Comparison of ENCODE assay signal across 20 mouse cellular contexts in genomic region chr10:4910451-4910850, GRCm38 (mm10).
DNase-seq lines count a peak whose midpoint lies in the region; ATAC-seq and TF ChIP-seq lines count a peak whose summit lies in the region.
"Had no signal": no experiment of that assay in that cellular context is flagged by ENCODE, and none has a peak within 500 bp of the region (broad histone marks: within the 10 kb centered on the region; RNA-seq: fewer than 3 reads in every experiment).

No protein-coding gene starts in this region.

- no peak overlapping the region for H3K4me2 ChIP-seq in neural tube, embryonic 15.5 days
- H3K4me2 ChIP-seq: embryonic facial prominence, embryonic 15.5 days; heart, embryonic 12.5 days; hindbrain, embryonic 15.5 days had no signal

- no peak for TF ChIP-seq EP300 in MEL (IDR thresholded peaks at IDR 0.05; ENCODE audit: low read depth in 1 of 2, low read length in 2 of 2)

- TF ChIP-seq CTCF in MEL (IDR thresholded peaks at IDR 0.05 in 2 of 3, conservative IDR thresholded peaks at IDR 0.05 in 1 of 3; ENCODE audit: control insufficient read depth in 1 of 3, insufficient read depth in 1 of 3, low read depth in 2 of 3, low read length in 3 of 3, poor library complexity in 1 of 3, severe bottlenecking in 1 of 3) = no peak

- peak; percentile 3 for DNase-seq in 416B (ENCODE audit: low read depth)
- peak; percentile 49 for DNase-seq in MEL (ENCODE audit: low read depth, low spot score)
- no peak for DNase-seq in cerebellum, postnatal 36 days
- no peak for DNase-seq in adrenal gland, adult 2 months
- DNase-seq: adrenal gland, postnatal 25 days; cerebellum, adult 18-20 months; cerebellum, adult 9-11 months; embryo, embryonic 11 days; gastrocnemius, adult 2 months had no signal

- H3K79me2 ChIP-seq in MEL (ENCODE audit: control insufficient read depth, insufficient read depth, low read length, poor library complexity) = no peaks in the 10 kb centered on the region

- no peak for TF ChIP-seq RAD21 in MEL (IDR thresholded peaks at IDR 0.05; ENCODE audit: low read depth, low read length)

- H3K4me3 ChIP-seq in MEL (ENCODE audit: control insufficient read depth in 1 of 2, insufficient read depth in 1 of 2, low read depth in 2 of 2, low read length in 2 of 2) = no peak overlapping the region
- no peak overlapping the region for H3K4me3 ChIP-seq in neural tube, embryonic 15.5 days (replicated peaks)
- H3K4me3 ChIP-seq: embryonic facial prominence, embryonic 15.5 days; erythroblast, embryonic 14.5 days; forebrain, embryonic 10.5 days; gastrocnemius, adult 2 months; heart, embryonic 12.5 days; hindbrain, embryonic 15.5 days had no signal

- H3K27ac ChIP-seq in MEL (ENCODE audit: control insufficient read depth, low read depth, low read length) = no peak overlapping the region
- H3K27ac ChIP-seq in neural tube, embryonic 15.5 days (replicated peaks) = no peak overlapping the region
- H3K27ac ChIP-seq: embryonic facial prominence, embryonic 15.5 days; forebrain, embryonic 10.5 days; gastrocnemius, adult 2 months; hindbrain, embryonic 15.5 days had no signal

- H3K36me3 ChIP-seq in MEL (ENCODE audit: control insufficient read depth in 1 of 2, insufficient read depth in 2 of 2, low read length in 2 of 2) = no peaks in the 10 kb centered on the region
- no peaks in the 10 kb centered on the region for H3K36me3 ChIP-seq in neural tube, embryonic 15.5 days
- H3K36me3 ChIP-seq: embryonic facial prominence, embryonic 15.5 days; forebrain, embryonic 10.5 days; G1E; heart, embryonic 12.5 days; hindbrain, embryonic 15.5 days had no signal

- no peak for TF ChIP-seq POLR2A in MEL (IDR thresholded peaks at IDR 0.05; ENCODE audit: control insufficient read depth in 1 of 2, insufficient read depth in 1 of 2, low read depth in 1 of 2, low read length in 2 of 2, poor library complexity in 1 of 2)

- no peak overlapping the region for H3K9ac ChIP-seq in MEL (ENCODE audit: control insufficient read depth, low read depth, low read length, poor library complexity, severe bottlenecking)
- H3K9ac ChIP-seq in neural tube, embryonic 15.5 days (replicated peaks) = no peak overlapping the region
- H3K9ac ChIP-seq: embryonic facial prominence, embryonic 15.5 days; heart, embryonic 12.5 days; hindbrain, embryonic 15.5 days had no signal

- no peaks in the 10 kb centered on the region for H3K9me3 ChIP-seq in MEL (replicated peaks; ENCODE audit: insufficient read depth, low read length)
- no peaks in the 10 kb centered on the region for H3K9me3 ChIP-seq in neural tube, embryonic 15.5 days (replicated peaks)
- H3K9me3 ChIP-seq: embryonic facial prominence, embryonic 15.5 days; forebrain, embryonic 10.5 days; G1E; heart, embryonic 12.5 days; hindbrain, embryonic 15.5 days had no signal

- ATAC-seq in hematopoietic stem cell, adult 5-6 weeks (replicated peaks in 1 of 2; ENCODE audit: insufficient read depth in 1 of 2, low FRiP score in 2 of 2, low TSS enrichment in 1 of 2, low read depth in 1 of 2, poor library complexity in 2 of 2, severe bottlenecking in 2 of 2) = peak; percentile 84 to 98
- ATAC-seq in neutrophil, adult 5-6 weeks (ENCODE audit: extremely low read depth, insufficient number of reproducible peaks, low FRiP score, poor library complexity, severe bottlenecking) = peak; percentile 48; the same call in 1 of the 2 replicates
- ATAC-seq in neural tube, embryonic 15.5 days (ENCODE audit: low FRiP score) = no peak
- ATAC-seq: activated CD4-positive, CD25-positive, alpha-beta regulatory T cell, adult 4 months; forebrain, embryonic 14.5 days had no signal

- 88% methylated on average over 4 of the region's 4 CpGs for WGBS in neural tube, embryonic 15.5 days

- H3K27me3 ChIP-seq in MEL (ENCODE audit: control insufficient read depth in 1 of 2, insufficient read depth in 2 of 2, low read length in 2 of 2) = no peaks in the 10 kb centered on the region
- H3K27me3 ChIP-seq in neural tube, embryonic 15.5 days (replicated peaks) = no peaks in the 10 kb centered on the region
- H3K27me3 ChIP-seq: embryonic facial prominence, embryonic 15.5 days; heart, embryonic 12.5 days; hindbrain, embryonic 15.5 days had no signal

- no peaks in the 10 kb centered on the region for H3K4me1 ChIP-seq in MEL (ENCODE audit: control insufficient read depth in 1 of 2, insufficient read depth in 2 of 2, low read length in 2 of 2)
- no peaks in the 10 kb centered on the region for H3K4me1 ChIP-seq in neural tube, embryonic 15.5 days
- H3K4me1 ChIP-seq: embryonic facial prominence, embryonic 15.5 days; forebrain, embryonic 10.5 days; heart, embryonic 12.5 days; hindbrain, embryonic 15.5 days had no signal

TF ChIP-seq in MEL, 35 proteins besides CTCF, POLR2A, EP300 and RAD21:
- TF ChIP-seq MAX (IDR thresholded peaks at IDR 0.05; ENCODE audit: low read length) (no peak), USF1 (IDR thresholded peaks at IDR 0.05; ENCODE audit: low read depth, low read length) (no peak), NELFE (IDR thresholded peaks at IDR 0.05; ENCODE audit: low read depth, low read length) (no peak), KAT2A (conservative IDR thresholded peaks at IDR 0.05; ENCODE audit: low read depth, low read length) (no peak), CHD2 (IDR thresholded peaks at IDR 0.05; ENCODE audit: low read length) (no peak), E2F4 (IDR thresholded peaks at IDR 0.05; ENCODE audit: borderline replicate concordance, low read depth, low read length) (no peak), ZC3H11A (IDR thresholded peaks at IDR 0.05; ENCODE audit: low read depth, low read length) (no peak), ZMIZ1 (IDR thresholded peaks at IDR 0.05; ENCODE audit: low read depth, low read length) (no peak), MAZ (IDR thresholded peaks at IDR 0.05; ENCODE audit: low read depth, low read length) (no peak), USF2 (IDR thresholded peaks at IDR 0.05; ENCODE audit: borderline replicate concordance in 1 of 2, insufficient read depth in 1 of 2, low read depth in 1 of 2, low read length in 2 of 2) (no peak), POLR2AphosphoS5 (IDR thresholded peaks at IDR 0.05; ENCODE audit: borderline replicate concordance, low read depth, low read length) (no peak)
TF ChIP-seq in MEL: peak in this region for 0.

Comparison
In these comparisons a context has a peak if more than half of its experiments do, and no peak if none do; other contexts are left out.
1. DNase-seq: peak in 416B (single experiment) and MEL (single experiment); none in cerebellum, postnatal 36 days (0 of 2) and adrenal gland, adult 2 months (single experiment).